Mouse (Mus musculus): ENCODE data around the gene Zbtb24. TPM values are rescaled to one million over a fixed set of nuclear protein-coding genes. Genes with fewer than 3 reads are reported as not detected.

Zbtb24 gene
- polyA plus RNA-seq, 1 experiment from 2014 or later, result 3.9 TPM

- no peak overlapping the region for H3K27ac ChIP-seq (ENCODE audit: low read depth)
- H3K36me3 ChIP-seq (replicated peaks; ENCODE audit: insufficient read depth, low read length), result peaks cover 26% of the 10 kb centered on the region
- H3K9me3 ChIP-seq (ENCODE audit: low read length), result no peaks in the 10 kb centered on the region
- 77% methylated on average over 3 of the region's 3 CpGs for WGBS (ENCODE audit: insufficient replicate concordance)
- H3K27me3 ChIP-seq (ENCODE audit: insufficient read depth, low read length), result no peaks in the 10 kb centered on the region
- no peak overlapping the region for H3K4me3 ChIP-seq (ENCODE audit: low read depth, low read length)
- H3K4me2 ChIP-seq (ENCODE audit: low read depth, low read length), result no peak overlapping the region
- DNase-seq (no peak), ATAC-seq (no peak)
- TF ChIP-seq CTCF (IDR thresholded peaks at IDR 0.05; ENCODE audit: low read depth) (no peak), EP300 (IDR thresholded peaks at IDR 0.05; ENCODE audit: low read depth) (no peak)
- no peak overlapping the region for H3K9ac ChIP-seq (replicated peaks)
- no peaks in the 10 kb centered on the region for H3K4me1 ChIP-seq (ENCODE audit: insufficient read depth)
Observed at GRCm38 (mm10) chr10:41461057-41461722, 11.0 kb downstream of the Zbtb24 start.

- DNase-seq, result no peak
- H3K4me3 ChIP-seq (ENCODE audit: low read depth, low read length), result no peak overlapping the region
- H3K36me3 ChIP-seq (replicated peaks; ENCODE audit: insufficient read depth, low read length), result peaks cover 16% of the 10 kb centered on the region
- no peak overlapping the region for H3K9ac ChIP-seq (replicated peaks)
- no peaks in the 10 kb centered on the region for H3K9me3 ChIP-seq (ENCODE audit: low read length)
- H3K27ac ChIP-seq (ENCODE audit: low read depth), result no peak overlapping the region
- 81% methylated on average over 15 of the region's 15 CpGs for WGBS (ENCODE audit: insufficient replicate concordance)
- H3K4me2 ChIP-seq (ENCODE audit: low read depth, low read length), result no peak overlapping the region
- no peaks in the 10 kb centered on the region for H3K4me1 ChIP-seq (ENCODE audit: insufficient read depth)
- ATAC-seq, result no peak
- TF ChIP-seq EP300 (IDR thresholded peaks at IDR 0.05; ENCODE audit: low read depth) (no peak), CTCF (IDR thresholded peaks at IDR 0.05; ENCODE audit: low read depth) (no peak)
- no peaks in the 10 kb centered on the region for H3K27me3 ChIP-seq (ENCODE audit: insufficient read depth, low read length)
Observed at GRCm38 (mm10) chr10:41464401-41464955, 14.3 kb downstream of the Zbtb24 start.

- WGBS (ENCODE audit: insufficient replicate concordance), result 75% methylated on average over 6 of the region's 6 CpGs
- Histone ChIP-seq H3K9ac (replicated peaks) (no peak overlapping the region), H3K27me3 (ENCODE audit: insufficient read depth, low read length) (no peaks in the 10 kb centered on the region), H3K27ac (ENCODE audit: low read depth) (no peak overlapping the region), H3K4me1 (ENCODE audit: insufficient read depth) (no peaks in the 10 kb centered on the region), H3K4me3 (ENCODE audit: low read depth, low read length) (no peak overlapping the region), H3K36me3 (replicated peaks; ENCODE audit: insufficient read depth, low read length) (peaks cover 11% of the 10 kb centered on the region), H3K9me3 (ENCODE audit: low read length) (no peaks in the 10 kb centered on the region), H3K4me2 (ENCODE audit: low read depth, low read length) (no peak overlapping the region)
- TF ChIP-seq EP300 (IDR thresholded peaks at IDR 0.05; ENCODE audit: low read depth) (no peak), CTCF (IDR thresholded peaks at IDR 0.05; ENCODE audit: low read depth) (no peak)
- no peak for ATAC-seq
- no peak for DNase-seq
Observed at GRCm38 (mm10) chr10:41467325-41467724, 17.1 kb downstream of the Zbtb24 start.

- no peak for ATAC-seq
- no peak overlapping the region for H3K4me2 ChIP-seq (ENCODE audit: low read depth, low read length)
- 72% methylated on average over 3 of the region's 3 CpGs for WGBS (ENCODE audit: insufficient replicate concordance)
- peaks cover 22% of the 10 kb centered on the region for H3K4me1 ChIP-seq (ENCODE audit: insufficient read depth)
- TF ChIP-seq EP300 (IDR thresholded peaks at IDR 0.05; ENCODE audit: low read depth) (no peak), CTCF (IDR thresholded peaks at IDR 0.05; ENCODE audit: low read depth) (no peak)
- H3K9me3 ChIP-seq (ENCODE audit: low read length), result no peaks in the 10 kb centered on the region
- H3K36me3 ChIP-seq (replicated peaks; ENCODE audit: insufficient read depth, low read length), result peaks cover under 1% of the 10 kb centered on the region; the same call in 1 of the 2 replicates
- H3K9ac ChIP-seq (replicated peaks), result no peak overlapping the region
- H3K27ac ChIP-seq (ENCODE audit: low read depth), result no peak overlapping the region
- H3K27me3 ChIP-seq (ENCODE audit: insufficient read depth, low read length), result 0 out of 2 replicates have a peak, but pooled peaks cover under 1% of the 10 kb centered on the region
- H3K4me3 ChIP-seq (ENCODE audit: low read depth, low read length), result no peak overlapping the region
- DNase-seq, result no peak
Observed at GRCm38 (mm10) chr10:41470693-41471092, 20.5 kb downstream of the Zbtb24 start.

GRCm38 (mm10) chr10:41472534-41472933 is 22.4 kb downstream of the Zbtb24 start:
- H3K4me1 ChIP-seq (ENCODE audit: insufficient read depth), result peaks cover 39% of the 10 kb centered on the region
- H3K27ac ChIP-seq (ENCODE audit: low read depth), result no peak overlapping the region
- ATAC-seq (no peak), DNase-seq (no peak)
- TF ChIP-seq EP300 (IDR thresholded peaks at IDR 0.05; ENCODE audit: low read depth) (no peak), CTCF (IDR thresholded peaks at IDR 0.05; ENCODE audit: low read depth) (no peak)
- no peak overlapping the region for H3K4me3 ChIP-seq (ENCODE audit: low read depth, low read length)
- peaks cover 9% of the 10 kb centered on the region for H3K27me3 ChIP-seq (ENCODE audit: insufficient read depth, low read length)
- no peak overlapping the region for H3K4me2 ChIP-seq (ENCODE audit: low read depth, low read length)
- H3K9ac ChIP-seq (replicated peaks), result no peak overlapping the region
- H3K36me3 ChIP-seq (replicated peaks; ENCODE audit: insufficient read depth, low read length), result no peaks in the 10 kb centered on the region
- no peaks in the 10 kb centered on the region for H3K9me3 ChIP-seq (ENCODE audit: low read length)

- DNase-seq (no peak), ATAC-seq (no peak)
- no peaks in the 10 kb centered on the region for H3K9me3 ChIP-seq (ENCODE audit: low read length)
- no peak for TF ChIP-seq CTCF (IDR thresholded peaks at IDR 0.05; ENCODE audit: low read depth)
- TF ChIP-seq EP300 (IDR thresholded peaks at IDR 0.05; ENCODE audit: low read depth), result no peak
- H3K4me3 ChIP-seq (ENCODE audit: low read depth, low read length), result no peak overlapping the region
- no peak overlapping the region for H3K4me2 ChIP-seq (ENCODE audit: low read depth, low read length)
- 53% methylated on average over 5 of the region's 5 CpGs for WGBS (ENCODE audit: insufficient replicate concordance)
- no peaks in the 10 kb centered on the region for H3K36me3 ChIP-seq (replicated peaks; ENCODE audit: insufficient read depth, low read length)
- no peak overlapping the region for H3K27ac ChIP-seq (ENCODE audit: low read depth)
- H3K9ac ChIP-seq (replicated peaks), result no peak overlapping the region
- H3K4me1 ChIP-seq (ENCODE audit: insufficient read depth), result peaks cover 44% of the 10 kb centered on the region
- peaks cover 11% of the 10 kb centered on the region for H3K27me3 ChIP-seq (ENCODE audit: insufficient read depth, low read length)
Observed at GRCm38 (mm10) chr10:41472962-41473481, 22.8 kb downstream of the Zbtb24 start.
